Mouse (Mus musculus) right cerebral cortex, adult 2 months (tissue): ENCODE measurements at regions not wholly inside any gene's neighbourhood (a gene's known extent, or its start where the extent isn't known, plus 50 kb on each side); places are given as distances from the start of the nearest gene placed in this dataset.

Experiments used
- DNase-seq, 2 experiments: peaks; one replicate each; pipeline ENCODE4 v3.0.0; 2021 to 2022; ENCODE audit warnings: low spot score in 2 of 2

- no peak for DNase-seq
These were observed 56.4 kb upstream of the Ddhd1 start for GRCm38 (mm10) chr14:45714311-45714710.

- DNase-seq, result no peak
These were observed 56.8 kb upstream of the Ddhd1 start for GRCm38 (mm10) chr14:45714786-45715185.

- no peak for DNase-seq
These were observed 58.2 kb upstream of the Ddhd1 start for GRCm38 (mm10) chr14:45716100-45716499.

- DNase-seq, result no peak
These were observed 64.9 kb upstream of the Ddhd1 start for GRCm38 (mm10) chr14:45722887-45723286.

- no peak for DNase-seq
These were observed 66.4 kb upstream of the Ddhd1 start for GRCm38 (mm10) chr14:45724341-45724740.

GRCm38 (mm10) chr14:45734530-45735410 lies 76.8 kb upstream of the Ddhd1 start:
- no peak for DNase-seq

GRCm38 (mm10) chr14:45737966-45738365 lies 80.0 kb upstream of the Ddhd1 start:
- DNase-seq, result no peak

GRCm38 (mm10) chr14:45739638-45740037 lies 81.7 kb upstream of the Ddhd1 start:
- DNase-seq, result no peak

GRCm38 (mm10) chr14:45740662-45741061 lies 82.7 kb upstream of the Ddhd1 start:
- no peak for DNase-seq

- no peak for DNase-seq
These were observed 88.2 kb upstream of the Ddhd1 start for GRCm38 (mm10) chr14:45746176-45746575.

GRCm38 (mm10) chr14:45757376-45757775 lies 99.4 kb upstream of the Ddhd1 start:
- no peak for DNase-seq

GRCm38 (mm10) chr14:45760890-45761680 lies 103.1 kb upstream of the Ddhd1 start:
- DNase-seq, result no peak

GRCm38 (mm10) chr14:45764231-45764630 lies 106.3 kb upstream of the Ddhd1 start:
- DNase-seq, result no peak

- no peak for DNase-seq
These were observed 108.6 kb upstream of the Ddhd1 start for GRCm38 (mm10) chr14:45766582-45766981.

- DNase-seq, result peak; percentile 55 to 66
These were observed 114.8 kb upstream of the Ddhd1 start for GRCm38 (mm10) chr14:45772665-45773277.

GRCm38 (mm10) chr14:45773326-45773725 lies 115.4 kb upstream of the Ddhd1 start:
- no peak for DNase-seq

GRCm38 (mm10) chr14:45781850-45782249 lies 123.9 kb upstream of the Ddhd1 start:
- DNase-seq, result no peak

GRCm38 (mm10) chr14:45794980-45795379 lies 137.0 kb upstream of the Ddhd1 start:
- DNase-seq, result no peak

- no peak for DNase-seq
These were observed 138.8 kb upstream of the Ddhd1 start for GRCm38 (mm10) chr14:45796665-45797319.

GRCm38 (mm10) chr14:45797320-45797696 lies 139.4 kb upstream of the Ddhd1 start:
- DNase-seq, result no peak

- no peak for DNase-seq
These were observed 141.3 kb upstream of the Ddhd1 start for GRCm38 (mm10) chr14:45799286-45799685.

- no peak for DNase-seq
These were observed 148.0 kb upstream of the Ddhd1 start for GRCm38 (mm10) chr14:45805950-45806349.
